Mouse (Mus musculus) bone marrow macrophage, adult 2 months (primary cell): ENCODE measurements around the gene Fut8.

ENCODE experiments used
- CTCF ChIP-seq: IDR thresholded peaks from 2 replicates; pipeline ENCODE4 v1.5.1; 2012; ENCODE audit warnings: low read depth, mild to moderate bottlenecking, low read length, moderate library complexity
- POLR2A ChIP-seq: IDR thresholded peaks from 2 replicates; pipeline ENCODE4 v1.6.1; 2012; ENCODE audit warnings: mild to moderate bottlenecking, low read depth, low read length, borderline replicate concordance

- no peak for TF ChIP-seq CTCF
- no peak for TF ChIP-seq POLR2A
Measured at GRCm38 (mm10) chr12:77270694-77271093, 32.8 kb downstream of the Fut8 start.
